Mouse (Mus musculus): ENCODE data around the gene Alox12.

Gene Alox12

GRCm38 (mm10) chr11:70210681-70211080 is 44.5 kb downstream of the Alox12 start:
- in situ Hi-C loops (cut with MboI; ENCODE audit: unreplicated experiment in 2 of 2): loop anchor here (10.0 to 25.0 kb wide), 2 partner anchors 336 to 523 kb away; partner anchors contain the start of genes Senp3 (in 1 of the 2), Tmem95 (in 1 of the 2), Tnfsf12 (in 1 of the 2) and Tnfsf13 (in 1 of the 2)

- in situ Hi-C loops (cut with MboI; ENCODE audit: unreplicated experiment in 2 of 2): loop anchor here (10.0 to 25.0 kb wide), 2 partner anchors 154 to 522 kb away; partner anchors contain the start of genes Asgr1 (in 1 of the 2), Senp3 (in 1 of the 2), Tnfsf12 (in 1 of the 2) and Tnfsf13 (in 1 of the 2)
These were observed 46.3 kb downstream of the Alox12 start for GRCm38 (mm10) chr11:70208778-70209388.

- in situ Hi-C loops (cut with MboI; ENCODE audit: unreplicated experiment in 2 of 2): loop anchor here (10.0 to 25.0 kb wide), 2 partner anchors 152 to 520 kb away; partner anchors contain the start of genes Asgr1 (in 1 of the 2), Senp3 (in 1 of the 2), Tnfsf12 (in 1 of the 2) and Tnfsf13 (in 1 of the 2)
These were observed 47.9 kb downstream of the Alox12 start for GRCm38 (mm10) chr11:70207283-70207682.

- in situ Hi-C loops (cut with MboI; ENCODE audit: unreplicated experiment in 2 of 2): loop anchor here (10.0 to 25.0 kb wide), 2 partner anchors 152 to 520 kb away; partner anchors contain the start of genes Asgr1 (in 1 of the 2), Senp3 (in 1 of the 2), Tnfsf12 (in 1 of the 2) and Tnfsf13 (in 1 of the 2)
These were observed 48.4 kb downstream of the Alox12 start for GRCm38 (mm10) chr11:70206801-70207200.

GRCm38 (mm10) chr11:70201691-70202090 is 53.5 kb downstream of the Alox12 start:
- in situ Hi-C loops (cut with MboI; ENCODE audit: unreplicated experiment in 2 of 2): loop anchor here (5.0 to 25.0 kb wide), 3 partner anchors 144 to 514 kb away; partner anchors contain the start of genes Asgr1 (in 1 of the 2), Senp3 (in 1 of the 2), Tnfsf12 (in 1 of the 2) and Tnfsf13 (in 1 of the 2)

- in situ Hi-C loops (cut with MboI; ENCODE audit: unreplicated experiment in 2 of 2): loop anchor here (5.0 to 25.0 kb wide), 3 partner anchors 143 to 513 kb away; partner anchors contain the start of genes Asgr1 (in 1 of the 2), Senp3 (in 1 of the 2), Tnfsf12 (in 1 of the 2) and Tnfsf13 (in 1 of the 2)
These were observed 55.0 kb downstream of the Alox12 start for GRCm38 (mm10) chr11:70200036-70200608.

- in situ Hi-C loops (cut with MboI; ENCODE audit: unreplicated experiment in 2 of 2): loop anchor here in 1 of 2 experiments (10.0 to 25.0 kb wide), 2 partner anchors 244 to 487 kb away; no protein-coding TSS in a partner anchor
These were observed 56.0 kb downstream of the Alox12 start for GRCm38 (mm10) chr11:70199107-70199506.

- in situ Hi-C loops (cut with MboI; ENCODE audit: unreplicated experiment in 2 of 2): loop anchor here in 1 of 2 experiments (10.0 to 25.0 kb wide), 2 partner anchors 244 to 486 kb away; no protein-coding TSS in a partner anchor
These were observed 56.8 kb downstream of the Alox12 start for GRCm38 (mm10) chr11:70198332-70198731.

- in situ Hi-C loops (cut with MboI; ENCODE audit: unreplicated experiment in 2 of 2): loop anchor here in 1 of 2 experiments (10.0 to 25.0 kb wide), 2 partner anchors 239 to 481 kb away; no protein-coding TSS in a partner anchor
These were observed 61.5 kb downstream of the Alox12 start for GRCm38 (mm10) chr11:70193354-70194285.

GRCm38 (mm10) chr11:70192157-70192556 is 63.0 kb downstream of the Alox12 start:
- in situ Hi-C loops (cut with MboI; ENCODE audit: unreplicated experiment in 2 of 2): loop anchor here in 1 of 2 experiments (10.0 to 25.0 kb wide), 2 partner anchors 237 to 480 kb away; no protein-coding TSS in a partner anchor
